Mouse (Mus musculus): ENCODE data around the gene Fancf. TPM values are rescaled to one million over a fixed set of nuclear protein-coding genes. Genes with fewer than 3 reads are reported as not detected.
A peak's percentile ranks its signal among the peaks of the same experiment; 100 is the strongest.

The Fancf gene
- polyA plus RNA-seq, 1 experiment, result 1.3 TPM

DNA sequence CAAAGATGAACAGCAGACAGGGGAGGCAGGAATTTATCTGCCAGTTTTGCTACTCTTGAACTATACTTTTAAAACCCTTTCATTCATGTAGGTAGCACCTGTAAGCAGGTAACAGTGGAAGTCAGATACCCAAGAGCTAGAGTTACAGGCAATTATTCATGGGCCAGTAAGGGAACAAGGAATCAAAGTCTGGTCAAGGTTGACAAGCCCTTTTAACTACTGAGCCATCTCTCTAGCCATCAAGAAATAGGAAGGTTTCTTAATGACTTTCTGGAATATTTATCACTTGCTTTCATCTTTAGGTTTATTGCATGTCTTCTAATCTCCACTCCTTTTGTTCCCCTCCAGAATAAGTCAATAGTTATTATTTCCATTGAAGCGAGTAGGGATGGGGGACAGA, 10.0 kb upstream of the Fancf start:
- Histone ChIP-seq H3K4me3 (ENCODE audit: control insufficient read depth, low read depth, low read length) (no peak overlapping the region), H3K27me3 (ENCODE audit: control insufficient read depth, insufficient read depth, low read length) (no peaks in the 10 kb centered on the region), H3K27ac (ENCODE audit: control insufficient read depth, insufficient read depth, low read depth, low read length) (no peak overlapping the region), H3K4me1 (ENCODE audit: control insufficient read depth, insufficient read depth, low read length) (no peaks in the 10 kb centered on the region), H3K36me3 (ENCODE audit: control insufficient read depth, insufficient read depth, low read length) (no peaks in the 10 kb centered on the region)
- TF ChIP-seq CTCF (IDR thresholded peaks at IDR 0.05; ENCODE audit: control insufficient read depth, insufficient read depth, insufficient replicate concordance, low read depth, low read length) (no peak), POLR2A (IDR thresholded peaks at IDR 0.05; ENCODE audit: control insufficient read depth, low read depth, low read length) (no peak)

DNA sequence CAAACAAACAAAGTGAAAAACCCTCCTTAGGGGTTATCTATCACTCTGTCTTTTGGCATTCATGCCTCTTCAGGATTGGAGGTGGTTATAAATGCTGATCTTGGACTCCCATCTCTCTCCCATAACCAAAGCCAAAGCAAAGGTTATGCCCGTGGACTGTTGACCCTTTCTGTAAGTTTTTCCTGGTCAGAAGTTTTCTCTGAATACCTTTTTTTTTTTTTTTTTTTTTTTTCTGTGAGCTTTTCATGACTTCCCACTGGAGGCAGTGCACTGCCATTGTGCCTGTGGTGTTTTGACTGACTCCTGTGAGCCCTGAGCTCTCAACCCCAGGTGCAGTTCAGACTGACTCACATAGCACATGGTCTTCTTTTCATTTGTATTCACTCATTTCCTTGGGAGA, 5.9 kb upstream of the Fancf start:
- Histone ChIP-seq H3K4me1 (ENCODE audit: control insufficient read depth, insufficient read depth, low read length) (no peaks in the 10 kb centered on the region), H3K27ac (ENCODE audit: control insufficient read depth, insufficient read depth, low read depth, low read length) (no peak overlapping the region), H3K4me3 (ENCODE audit: control insufficient read depth, low read depth, low read length) (no peak overlapping the region), H3K27me3 (ENCODE audit: control insufficient read depth, insufficient read depth, low read length) (no peaks in the 10 kb centered on the region), H3K36me3 (ENCODE audit: control insufficient read depth, insufficient read depth, low read length) (no peaks in the 10 kb centered on the region; the same call in 1 of the 2 replicates)
- TF ChIP-seq POLR2A (IDR thresholded peaks at IDR 0.05; ENCODE audit: control insufficient read depth, low read depth, low read length) (no peak), CTCF (IDR thresholded peaks at IDR 0.05; ENCODE audit: control insufficient read depth, insufficient read depth, insufficient replicate concordance, low read depth, low read length) (no peak)

- TF ChIP-seq CTCF (IDR thresholded peaks at IDR 0.05; ENCODE audit: control insufficient read depth, insufficient read depth, insufficient replicate concordance, low read depth, low read length) (no peak), POLR2A (IDR thresholded peaks at IDR 0.05; ENCODE audit: control insufficient read depth, low read depth, low read length) (no peak)
- no peaks in the 10 kb centered on the region for H3K27me3 ChIP-seq (ENCODE audit: control insufficient read depth, insufficient read depth, low read length)
- H3K27ac ChIP-seq (ENCODE audit: control insufficient read depth, insufficient read depth, low read depth, low read length), result no peak overlapping the region
- H3K4me3 ChIP-seq (ENCODE audit: control insufficient read depth, low read depth, low read length), result no peak overlapping the region
- peaks cover 5% of the 10 kb centered on the region for H3K4me1 ChIP-seq (ENCODE audit: control insufficient read depth, insufficient read depth, low read length)
- no peaks in the 10 kb centered on the region; the same call in 1 of the 2 replicates for H3K36me3 ChIP-seq (ENCODE audit: control insufficient read depth, insufficient read depth, low read length)
Observed at GRCm38 (mm10) chr7:51865336-51865735, 3.3 kb upstream of the Fancf start.

GRCm38 (mm10) chr7:51862842-51863241, 775 bp upstream of the Fancf start:
- no peaks in the 10 kb centered on the region; the same call in 1 of the 2 replicates for H3K36me3 ChIP-seq (ENCODE audit: control insufficient read depth, insufficient read depth, low read length)
- TF ChIP-seq POLR2A (IDR thresholded peaks at IDR 0.05; ENCODE audit: control insufficient read depth, low read depth, low read length), result no peak
- TF ChIP-seq CTCF (IDR thresholded peaks at IDR 0.05; ENCODE audit: control insufficient read depth, insufficient read depth, insufficient replicate concordance, low read depth, low read length), result no peak
- no peak overlapping the region for H3K27ac ChIP-seq (ENCODE audit: control insufficient read depth, insufficient read depth, low read depth, low read length)
- H3K4me1 ChIP-seq (ENCODE audit: control insufficient read depth, insufficient read depth, low read length), result peaks cover 5% of the 10 kb centered on the region
- H3K27me3 ChIP-seq (ENCODE audit: control insufficient read depth, insufficient read depth, low read length), result no peaks in the 10 kb centered on the region
- H3K4me3 ChIP-seq (ENCODE audit: control insufficient read depth, low read depth, low read length), result no peak overlapping the region; the same call in 1 of the 2 replicates

DNA sequence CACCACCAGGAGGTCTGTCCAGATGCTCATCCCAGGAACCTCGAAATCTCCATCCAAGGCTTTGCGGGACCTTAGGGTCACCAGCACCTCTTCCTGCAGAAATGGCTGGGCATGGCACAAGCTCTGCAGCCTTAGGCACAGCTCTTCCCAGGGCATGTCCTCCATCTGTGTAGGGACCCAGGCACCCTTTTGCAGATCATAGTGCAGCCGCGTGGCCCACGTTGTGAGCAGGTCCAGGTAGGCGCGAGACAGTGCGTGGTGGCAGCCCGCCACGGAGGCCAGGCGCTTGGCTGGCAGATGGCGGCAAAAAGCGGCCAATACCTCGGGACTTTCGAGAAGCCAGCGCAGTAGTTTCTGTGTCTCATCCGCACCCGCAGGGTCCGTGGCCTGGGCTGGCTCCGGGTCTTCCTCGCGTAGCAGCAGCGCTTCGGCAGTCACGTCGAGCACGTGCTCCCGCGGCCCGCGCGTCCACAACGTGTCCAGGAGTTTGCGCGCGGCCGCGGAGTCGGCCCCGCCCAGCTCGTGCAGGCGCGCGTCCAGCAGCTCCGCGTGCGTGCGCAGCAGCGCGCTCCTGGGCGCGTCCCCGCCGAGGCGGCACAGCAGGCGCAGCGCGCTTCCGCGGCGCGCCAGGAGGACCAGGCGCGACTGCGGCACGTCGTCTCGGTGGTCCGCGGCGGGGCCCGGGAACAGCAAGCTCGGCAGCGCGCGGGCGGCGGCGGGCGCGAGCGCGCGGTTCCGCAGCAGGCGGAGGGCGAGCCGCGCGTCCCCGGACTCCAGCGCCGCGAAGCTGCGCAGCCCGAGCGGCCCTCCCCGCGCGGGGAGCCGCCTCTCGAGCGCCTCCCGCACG, 594 bp downstream of the Fancf start, which contains the start of gene Gas2:
TSS of gene Gas2 (plus strand) at position 766 of the 847 bp plus-strand sequence.
- H3K4me3 ChIP-seq (ENCODE audit: control insufficient read depth, low read depth, low read length), result peak within 1 kb of the TSS; percentile 88
- H3K4me1 ChIP-seq (ENCODE audit: control insufficient read depth, insufficient read depth, low read length), result peaks cover 5% of the 10 kb centered on the region
- H3K27me3 ChIP-seq (ENCODE audit: control insufficient read depth, insufficient read depth, low read length), result no peaks in the 10 kb centered on the region
- H3K36me3 ChIP-seq (ENCODE audit: control insufficient read depth, insufficient read depth, low read length), result no peaks in the 10 kb centered on the region; the same call in 1 of the 2 replicates
- peak within 1 kb of the TSS; percentile 85 for H3K27ac ChIP-seq (ENCODE audit: control insufficient read depth, insufficient read depth, low read depth, low read length)
- TF ChIP-seq POLR2A (IDR thresholded peaks at IDR 0.05; ENCODE audit: control insufficient read depth, low read depth, low read length), result peak; percentile 7; the same call in 1 of the 2 replicates
- TF ChIP-seq CTCF (IDR thresholded peaks at IDR 0.05; ENCODE audit: control insufficient read depth, insufficient read depth, insufficient replicate concordance, low read depth, low read length), result no peak

GRCm38 (mm10) chr7:51851890-51852507, 10.1 kb downstream of the Fancf start:
- TF ChIP-seq CTCF (IDR thresholded peaks at IDR 0.05; ENCODE audit: control insufficient read depth, insufficient read depth, insufficient replicate concordance, low read depth, low read length) (no peak), POLR2A (IDR thresholded peaks at IDR 0.05; ENCODE audit: control insufficient read depth, low read depth, low read length) (no peak)
- Histone ChIP-seq H3K4me3 (ENCODE audit: control insufficient read depth, low read depth, low read length) (no peak overlapping the region), H3K36me3 (ENCODE audit: control insufficient read depth, insufficient read depth, low read length) (no peaks in the 10 kb centered on the region), H3K27ac (ENCODE audit: control insufficient read depth, insufficient read depth, low read depth, low read length) (no peak overlapping the region), H3K27me3 (ENCODE audit: control insufficient read depth, insufficient read depth, low read length) (no peaks in the 10 kb centered on the region), H3K4me1 (ENCODE audit: control insufficient read depth, insufficient read depth, low read length) (no peaks in the 10 kb centered on the region)

GRCm38 (mm10) chr7:51850877-51851276, 11.2 kb downstream of the Fancf start:
- no peak overlapping the region for H3K4me3 ChIP-seq (ENCODE audit: control insufficient read depth, low read depth, low read length)

More at GRCm38 (mm10) chr7:51850877-51851276, 11.2 kb downstream of the Fancf start:
- H3K27me3 ChIP-seq (ENCODE audit: control insufficient read depth, insufficient read depth, low read length), result no peaks in the 10 kb centered on the region
- H3K27ac ChIP-seq (ENCODE audit: control insufficient read depth, insufficient read depth, low read depth, low read length), result no peak overlapping the region
- H3K4me1 ChIP-seq (ENCODE audit: control insufficient read depth, insufficient read depth, low read length), result no peaks in the 10 kb centered on the region
- TF ChIP-seq POLR2A (IDR thresholded peaks at IDR 0.05; ENCODE audit: control insufficient read depth, low read depth, low read length) (no peak), CTCF (IDR thresholded peaks at IDR 0.05; ENCODE audit: control insufficient read depth, insufficient read depth, insufficient replicate concordance, low read depth, low read length) (no peak)
- H3K36me3 ChIP-seq (ENCODE audit: control insufficient read depth, insufficient read depth, low read length), result no peaks in the 10 kb centered on the region
